Mouse (Mus musculus) liver, postnatal 0 days (tissue): ENCODE results near the gene Btg2. TPM values are rescaled to one million over a fixed set of nuclear protein-coding genes. Genes with fewer than 3 reads are reported as not detected.

Experiments
- ATAC-seq: fragments of 200-750 bp; cut with Nextera tagmentation; 2 replicates; pipeline ENCODE4 v1.8.0; 2017; ENCODE audit warnings: mild to moderate bottlenecking, moderate library complexity
- DNase-seq: peaks from one replicate; pipeline ENCODE4 v3.0.0-alpha.2; 2016
- H3K27ac ChIP-seq: fragments of 300-500 bp; sonication (generic); 2 replicates; pipeline ENCODE4 v1.5.1; 2014; ENCODE audit warnings: antibody characterized with exemption, moderate library complexity, mild to moderate bottlenecking, low read depth
- H3K27me3 ChIP-seq: fragments of 300-500 bp; sonication (generic); 2 replicates; pipeline ENCODE4 v1.6.1; 2014; ENCODE audit warnings: low read length, control low read depth, mixed read lengths; ENCODE audit not compliant: insufficient read depth
- H3K36me3 ChIP-seq: fragments of 300-500 bp; sonication (generic); replicated peaks from 2 replicates; pipeline ENCODE4 v1.6.1; 2014; ENCODE audit warnings: mild to moderate bottlenecking, control low read depth, low read length, moderate library complexity, mixed read lengths; ENCODE audit not compliant: insufficient read depth
- H3K4me1 ChIP-seq: fragments of 300-500 bp; sonication (generic); 2 replicates; pipeline ENCODE4 v1.6.1; 2014; ENCODE audit warnings: antibody characterized with exemption, mild to moderate bottlenecking, control low read depth; ENCODE audit not compliant: insufficient read depth
- H3K4me2 ChIP-seq: fragments of 300-500 bp; sonication (generic); 2 replicates; pipeline ENCODE4 v1.6.1; 2014; ENCODE audit warnings: low read depth, mild to moderate bottlenecking, low read length, moderate library complexity, mixed read lengths
- H3K4me3 ChIP-seq: fragments of 300-500 bp; sonication (generic); 2 replicates; pipeline ENCODE4 v1.5.1; 2014; ENCODE audit warnings: low read depth, low read length
- H3K9ac ChIP-seq: fragments of 300-500 bp; sonication (generic); replicated peaks from 2 replicates; pipeline ENCODE4 v1.6.1; 2014; ENCODE audit warnings: mild to moderate bottlenecking, moderate library complexity
- H3K9me3 ChIP-seq: fragments of 300-500 bp; sonication (generic); 2 replicates; pipeline ENCODE4 v1.6.1; 2016; ENCODE audit warnings: mild to moderate bottlenecking, control low read depth, low read length, mixed read lengths
- CTCF ChIP-seq: sonication (generic); IDR thresholded peaks from 2 replicates; pipeline ENCODE4 v1.5.1; 2016; ENCODE audit warnings: antibody characterized with exemption, low read depth
- EP300 ChIP-seq: IDR thresholded peaks from 2 replicates; pipeline ENCODE4 v1.6.1; 2016; ENCODE audit warnings: antibody characterized with exemption, low read depth, mild to moderate bottlenecking
- WGBS: fragments of 180-500 bp; shearing (Covaris S2); extraction: QIAGEN DNeasy Blood & Tissue Kit; methylation state at CpG from one replicate; pipeline ENCODE4 v1.1.7; 2014; ENCODE audit not compliant: insufficient replicate concordance; 5-methylcytosine and 5-hydroxymethylcytosine counted together
- polyA plus RNA-seq: library from polyadenylated mRNA; unstranded; fragments of >200 nt; fragmentation: Nextera tagmentation; extraction: Ambion mirVana; gene quantifications from 2 replicates; pipeline ENCODE4 v1.2.1, GENCODE M21; 2015

Gene Btg2
- polyA plus RNA-seq, 1 experiment from 2014 or later, result 62.6 TPM

DNA sequence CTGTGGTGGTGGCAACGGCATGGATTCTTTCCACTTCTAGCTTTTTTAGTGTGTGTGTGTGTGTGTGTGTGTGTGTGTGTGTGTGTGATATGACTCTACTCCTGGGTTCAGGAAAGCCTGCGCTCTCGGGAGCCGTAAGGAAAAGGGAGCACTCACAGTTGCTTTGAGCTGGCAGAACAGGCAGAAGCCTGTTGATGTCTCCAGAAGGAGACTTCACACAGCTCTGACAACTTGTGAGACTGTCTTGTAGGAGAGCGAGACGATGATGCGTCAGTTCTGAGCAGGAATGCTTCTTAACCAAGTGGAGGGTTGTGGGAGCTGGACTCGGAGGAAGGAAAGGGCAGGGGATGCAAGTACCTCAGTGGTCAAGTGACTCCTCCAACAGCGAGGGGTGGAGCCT, 52.2 kb downstream of the Btg2 start:
- ATAC-seq (no peak), DNase-seq (no peak)
- Histone ChIP-seq H3K27ac (no peak overlapping the region), H3K27me3 (no peaks in the 10 kb centered on the region), H3K9me3 (no peaks in the 10 kb centered on the region), H3K4me3 (no peak overlapping the region), H3K9ac (no peak overlapping the region), H3K36me3 (no peaks in the 10 kb centered on the region), H3K4me1 (no peaks in the 10 kb centered on the region), H3K4me2 (no peak overlapping the region)
- WGBS, result 79% methylated on average over 9 of the region's 9 CpGs
- TF ChIP-seq CTCF (no peak), EP300 (no peak)

DNA sequence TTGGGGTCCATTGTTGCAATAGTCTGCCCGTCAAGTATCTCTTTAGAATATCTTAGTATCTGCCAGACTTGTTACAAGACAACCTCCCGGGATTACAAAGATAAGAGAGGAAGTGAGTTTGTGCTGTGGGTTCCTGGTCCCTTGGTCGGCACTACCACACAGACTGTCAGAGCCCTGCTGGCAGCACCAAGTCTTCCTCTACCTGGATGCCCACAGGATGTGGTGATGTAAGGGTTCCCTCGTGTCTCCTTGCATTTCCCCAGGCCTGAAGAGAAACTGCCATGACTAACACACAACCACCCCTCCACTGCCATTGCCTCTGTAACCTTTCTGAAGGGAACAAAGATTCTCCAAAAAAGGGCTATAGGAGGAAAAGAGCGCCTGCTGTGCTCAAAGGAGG, 52.9 kb downstream of the Btg2 start:
- Histone ChIP-seq H3K4me2 (no peak overlapping the region), H3K4me1 (no peaks in the 10 kb centered on the region), H3K36me3 (no peaks in the 10 kb centered on the region), H3K27ac (no peak overlapping the region), H3K27me3 (no peaks in the 10 kb centered on the region), H3K9me3 (no peaks in the 10 kb centered on the region), H3K9ac (no peak overlapping the region), H3K4me3 (no peak overlapping the region)
- TF ChIP-seq EP300 (no peak), CTCF (no peak)
- no peak for ATAC-seq
- 31% methylated on average over 5 of the region's 5 CpGs for WGBS
- no peak for DNase-seq

Other genes with a start within 250 kb of the Btg2 start
- 0.11 and 0.14 TPM in 2 replicates for gene Optc, start 171.1 kb downstream of the Btg2 start, polyA plus RNA-seq
- 5.5 and 6.3 TPM in 2 replicates for gene Prelp, start 157.7 kb downstream of the Btg2 start, polyA plus RNA-seq
- 1.6 TPM in 2 replicates for gene Fmod, start 41.9 kb downstream of the Btg2 start, polyA plus RNA-seq
- gene Chit1, start 32.1 kb upstream of the Btg2 start, polyA plus RNA-seq, result 0.26 TPM in 2 replicates
- gene Chil1, start 103.1 kb upstream of the Btg2 start, polyA plus RNA-seq, result 18.8 and 19.3 TPM in 2 replicates
- gene Mybph, start 114.3 kb upstream of the Btg2 start, polyA plus RNA-seq, result 0.14 TPM in 1 of 2 replicates, not detected in the other
- gene Adora1, start 156.3 kb upstream of the Btg2 start, polyA plus RNA-seq, result 6.4 and 8.3 TPM in 2 replicates
- gene Myog, start 210.9 kb upstream of the Btg2 start, polyA plus RNA-seq, result 0.64 TPM in 1 of 2 replicates, not detected in the other